Mouse (Mus musculus) midbrain, embryonic 11.5 days (tissue): ENCODE data around the gene Cacng1. TPM values are rescaled to one million over a fixed set of nuclear protein-coding genes. Genes with fewer than 3 reads are reported as not detected.

Source experiments
- ATAC-seq: fragments of 200-750 bp; cut with Nextera tagmentation; 2 replicates; pipeline ENCODE4 v1.8.0; 2017; ENCODE audit warnings: moderate TSS enrichment, moderate library complexity; ENCODE audit not compliant: low FRiP score
- DNase-seq: peaks from one replicate; pipeline ENCODE4 v3.0.0; 2015; ENCODE audit warnings: low spot score; ENCODE audit errors: missing footprints
- H3K27ac ChIP-seq: fragments of 300-500 bp; sonication (generic); 2 replicates; pipeline ENCODE4 v1.5.1; 2014; ENCODE audit warnings: low read depth, low read length
- H3K27me3 ChIP-seq: fragments of 300-500 bp; sonication (generic); 2 replicates; pipeline ENCODE4 v1.6.1; 2014; ENCODE audit warnings: mild to moderate bottlenecking, low read length, moderate library complexity, mixed read lengths; ENCODE audit not compliant: control insufficient read depth, insufficient read depth
- H3K36me3 ChIP-seq: fragments of 300-500 bp; sonication (generic); 2 replicates; pipeline ENCODE4 v1.6.1; 2014; ENCODE audit warnings: mild to moderate bottlenecking, low read length, moderate library complexity, mixed read lengths; ENCODE audit not compliant: control insufficient read depth, insufficient read depth
- H3K4me1 ChIP-seq: fragments of 300-500 bp; sonication (generic); 2 replicates; pipeline ENCODE4 v1.6.1; 2014; ENCODE audit warnings: low read length; ENCODE audit not compliant: control insufficient read depth, insufficient read depth
- H3K4me2 ChIP-seq: fragments of 300-500 bp; sonication (generic); 2 replicates; pipeline ENCODE4 v1.6.1; 2014; ENCODE audit warnings: mild to moderate bottlenecking, moderate library complexity
- H3K4me3 ChIP-seq: fragments of 300-500 bp; sonication (generic); 2 replicates; pipeline ENCODE4 v1.5.1; 2014; ENCODE audit warnings: low read depth, low read length
- H3K9ac ChIP-seq: fragments of 300-500 bp; sonication (generic); 2 replicates; pipeline ENCODE4 v1.6.1; 2014; ENCODE audit warnings: low read length
- H3K9me3 ChIP-seq: fragments of 300-500 bp; sonication (generic); 2 replicates; pipeline ENCODE4 v1.6.1; 2016; ENCODE audit warnings: low read length; ENCODE audit not compliant: control insufficient read depth
- WGBS: fragments of 180-500 bp; shearing (Covaris S2); extraction: QIAGEN DNeasy Blood & Tissue Kit; methylation state at CpG from one replicate; pipeline ENCODE4 v1.1.7; 2014; 5-methylcytosine and 5-hydroxymethylcytosine counted together
- polyA plus RNA-seq: library from polyadenylated mRNA; unstranded; fragments of >200 nt; fragmentation: Nextera tagmentation; extraction: Ambion mirVana; gene quantifications from 2 replicates; pipeline ENCODE4 v1.2.1, GENCODE M21; 2014

The Cacng1 gene
- polyA plus RNA-seq, 1 experiment from 2014 or later = 0.25 TPM

GRCm38 (mm10) chr11:107674601-107675000 is 41.7 kb downstream of the Cacng1 start:
- Histone ChIP-seq H3K9ac (no peak overlapping the region), H3K9me3 (no peaks in the 10 kb centered on the region), H3K27me3 (no peaks in the 10 kb centered on the region), H3K27ac (no peak overlapping the region), H3K36me3 (peaks cover 13% of the 10 kb centered on the region; the same call in 1 of the 2 replicates), H3K4me1 (0 out of 2 replicates have a peak, but pooled peaks cover 2% of the 10 kb centered on the region), H3K4me3 (no peak overlapping the region), H3K4me2 (no peak overlapping the region)
- 93% methylated on average over 8 of the region's 8 CpGs for WGBS
- DNase-seq (no peak), ATAC-seq (no peak)

DNA sequence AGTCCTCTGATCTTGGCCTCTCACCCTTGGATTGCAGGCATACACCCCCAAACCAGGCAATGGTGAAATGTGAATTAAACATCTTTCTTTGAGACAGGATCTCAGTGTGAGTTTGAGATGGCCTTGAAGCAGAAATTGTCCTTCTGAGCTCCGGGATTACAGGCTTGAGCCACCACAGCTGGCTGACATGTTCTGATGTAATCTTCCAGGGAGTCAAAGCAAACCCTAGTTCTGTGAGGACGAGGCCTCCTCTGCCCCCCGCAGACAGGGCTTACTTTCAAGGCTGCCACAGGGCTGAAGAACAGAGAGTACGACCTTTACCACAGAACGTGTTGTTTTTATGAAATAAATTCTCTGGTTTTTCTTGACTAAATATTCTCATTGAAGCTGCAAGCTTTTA is 42.3 kb downstream of the Cacng1 start:
- no peak for ATAC-seq
- Histone ChIP-seq H3K27me3 (no peaks in the 10 kb centered on the region), H3K4me2 (no peak overlapping the region), H3K27ac (no peak overlapping the region), H3K9me3 (no peaks in the 10 kb centered on the region), H3K9ac (no peak overlapping the region), H3K36me3 (peaks cover 13% of the 10 kb centered on the region; the same call in 1 of the 2 replicates), H3K4me3 (no peak overlapping the region), H3K4me1 (0 out of 2 replicates have a peak, but pooled peaks cover 2% of the 10 kb centered on the region)
- 80% methylated on average over 5 of the region's 5 CpGs for WGBS
- no peak for DNase-seq

DNA sequence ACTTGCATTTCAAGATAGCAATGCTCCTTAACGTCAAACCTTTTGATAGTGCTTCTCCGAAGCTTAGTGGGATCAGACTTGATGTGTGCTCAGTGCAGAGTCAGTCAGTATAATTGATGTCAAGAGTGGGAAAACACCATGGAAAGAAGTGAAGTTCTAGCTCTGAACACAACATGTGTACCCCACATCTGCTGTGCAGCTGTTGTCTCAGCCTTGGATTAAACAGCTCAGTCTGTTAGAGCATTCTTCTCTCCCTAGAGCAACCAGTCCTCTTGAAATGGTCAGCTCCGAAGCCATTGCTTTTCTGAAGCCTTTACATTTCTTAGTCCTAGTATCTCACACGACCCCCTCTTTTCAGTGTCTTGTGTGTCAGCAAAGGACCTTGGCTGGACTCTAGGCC is 47.3 kb downstream of the Cacng1 start:
- Histone ChIP-seq H3K27ac (no peak overlapping the region), H3K4me1 (no peaks in the 10 kb centered on the region), H3K36me3 (peaks cover 18% of the 10 kb centered on the region; the same call in 1 of the 2 replicates), H3K4me2 (no peak overlapping the region), H3K9me3 (no peaks in the 10 kb centered on the region), H3K4me3 (no peak overlapping the region), H3K9ac (no peak overlapping the region), H3K27me3 (no peaks in the 10 kb centered on the region)
- ATAC-seq (no peak), DNase-seq (no peak)
- WGBS = 87% methylated on average over 4 of the region's 4 CpGs

GRCm38 (mm10) chr11:107668223-107668622 is 48.1 kb downstream of the Cacng1 start:
- DNase-seq (no peak), ATAC-seq (no peak)
- H3K9ac ChIP-seq = no peak overlapping the region
- H3K9me3 ChIP-seq = no peaks in the 10 kb centered on the region
- no peaks in the 10 kb centered on the region for H3K4me1 ChIP-seq
- no peak overlapping the region for H3K27ac ChIP-seq
- no peak overlapping the region for H3K4me2 ChIP-seq
- no peak overlapping the region for H3K4me3 ChIP-seq
- no peaks in the 10 kb centered on the region for H3K27me3 ChIP-seq
- peaks cover 19% of the 10 kb centered on the region; the same call in 1 of the 2 replicates for H3K36me3 ChIP-seq
- 93% methylated on average over 6 of the region's 6 CpGs for WGBS

GRCm38 (mm10) chr11:107667542-107667941 is 48.8 kb downstream of the Cacng1 start:
- DNase-seq (no peak), ATAC-seq (no peak)
- H3K27ac ChIP-seq = no peak overlapping the region
- H3K9me3 ChIP-seq = no peaks in the 10 kb centered on the region
- H3K4me2 ChIP-seq = no peak overlapping the region
- no peak overlapping the region for H3K4me3 ChIP-seq
- peaks cover 19% of the 10 kb centered on the region; the same call in 1 of the 2 replicates for H3K36me3 ChIP-seq
- H3K4me1 ChIP-seq = no peaks in the 10 kb centered on the region
- 94% methylated on average over 2 of the region's 2 CpGs for WGBS
- H3K9ac ChIP-seq = no peak overlapping the region
- H3K27me3 ChIP-seq = no peaks in the 10 kb centered on the region

DNA sequence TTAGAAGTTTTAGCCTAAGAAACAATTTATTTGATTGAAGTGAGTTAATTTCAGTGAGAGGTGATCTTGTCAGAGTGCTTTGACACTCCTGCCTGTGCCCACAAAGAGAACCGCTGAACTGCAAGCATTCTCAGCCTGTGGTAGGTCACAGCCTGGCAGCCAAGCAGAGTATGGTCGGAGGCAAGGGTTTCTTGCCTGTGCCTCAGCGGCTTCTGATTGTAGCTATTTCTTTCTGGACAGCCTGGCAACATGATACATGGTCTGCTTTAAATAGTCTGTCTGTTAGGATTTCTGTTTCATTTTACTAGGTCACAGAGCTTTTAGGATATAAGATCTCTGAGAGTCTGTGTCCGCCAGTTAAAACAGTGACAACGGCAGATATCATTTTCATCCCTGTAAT is 53.7 kb downstream of the Cacng1 start:
- Histone ChIP-seq H3K9me3 (no peaks in the 10 kb centered on the region), H3K27ac (no peak overlapping the region), H3K4me1 (no peaks in the 10 kb centered on the region), H3K9ac (no peak overlapping the region), H3K4me2 (no peak overlapping the region), H3K4me3 (no peak overlapping the region), H3K27me3 (no peaks in the 10 kb centered on the region), H3K36me3 (peaks cover 9% of the 10 kb centered on the region; the same call in 1 of the 2 replicates)
- ATAC-seq (no peak), DNase-seq (no peak)
- WGBS = 83% methylated on average over 5 of the region's 5 CpGs

GRCm38 (mm10) chr11:107660452-107660851 is 55.9 kb downstream of the Cacng1 start:
- WGBS = 95% methylated on average over 4 of the region's 4 CpGs
- Histone ChIP-seq H3K4me3 (no peak overlapping the region), H3K9ac (no peak overlapping the region), H3K4me1 (no peaks in the 10 kb centered on the region), H3K36me3 (peaks cover 10% of the 10 kb centered on the region; the same call in 1 of the 2 replicates), H3K27ac (no peak overlapping the region), H3K9me3 (no peaks in the 10 kb centered on the region), H3K4me2 (no peak overlapping the region), H3K27me3 (no peaks in the 10 kb centered on the region)
- no peak for DNase-seq
- no peak for ATAC-seq

- no peaks in the 10 kb centered on the region for H3K9me3 ChIP-seq
- no peaks in the 10 kb centered on the region for H3K27me3 ChIP-seq
- no peak overlapping the region for H3K4me2 ChIP-seq
- H3K4me3 ChIP-seq = no peak overlapping the region
- no peak overlapping the region for H3K27ac ChIP-seq
- DNase-seq = no peak
- no peak overlapping the region for H3K9ac ChIP-seq
- peaks cover 7% of the 10 kb centered on the region; the same call in 1 of the 2 replicates for H3K36me3 ChIP-seq
- WGBS = 89% methylated on average over 5 of the region's 5 CpGs
- ATAC-seq = no peak
- no peaks in the 10 kb centered on the region for H3K4me1 ChIP-seq
Observed at GRCm38 (mm10) chr11:107657117-107657516, 59.2 kb downstream of the Cacng1 start.

DNA sequence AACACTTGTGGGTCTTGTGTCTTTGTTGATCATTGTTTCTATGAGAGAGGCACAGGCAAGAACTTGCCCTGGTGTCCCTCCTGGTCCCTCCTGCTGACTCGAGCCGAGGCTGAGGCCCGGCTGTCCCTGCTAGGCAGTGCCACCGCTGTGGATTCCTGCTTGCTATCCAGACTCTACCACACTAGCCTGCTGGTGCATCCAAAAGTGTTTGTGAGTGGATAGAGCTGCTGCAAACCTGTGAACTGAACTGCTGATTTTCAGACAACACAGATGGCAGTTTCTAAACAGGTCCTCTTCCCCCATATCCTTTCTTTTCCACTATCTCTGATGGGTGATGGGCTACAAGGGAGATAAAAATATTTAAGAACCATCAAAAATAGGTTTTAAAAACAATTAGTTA is 60.8 kb downstream of the Cacng1 start:
- no peak for ATAC-seq
- no peak overlapping the region for H3K27ac ChIP-seq
- WGBS = 90% methylated on average over 4 of the region's 4 CpGs
- no peak overlapping the region for H3K4me3 ChIP-seq
- DNase-seq = no peak
- H3K36me3 ChIP-seq = peaks cover 3% of the 10 kb centered on the region; the same call in 1 of the 2 replicates
- no peak overlapping the region for H3K4me2 ChIP-seq
- H3K9me3 ChIP-seq = no peaks in the 10 kb centered on the region
- H3K27me3 ChIP-seq = no peaks in the 10 kb centered on the region
- no peak overlapping the region for H3K9ac ChIP-seq
- H3K4me1 ChIP-seq = no peaks in the 10 kb centered on the region
